Mouse (Mus musculus): Measurements from ENCODE around the gene Sept6. TPM values are rescaled to one million over a fixed set of nuclear protein-coding genes. Genes with fewer than 3 reads are reported as not detected.

Sept6 gene
- total RNA-seq (2021): 10 to 100 TPM; 15.8 to 22.4 TPM
- long read RNA-seq, experiment 1, full-length matches to known transcripts: 9 of 17 reads
- long read RNA-seq, experiment 1, partial matches to known transcripts: 3 of 17 reads
- long read RNA-seq, experiment 1, other reads (novel, unspliced or antisense): 5 of 17 reads
- long read RNA-seq, experiment 2, full-length matches to known transcripts: 5 of 8 reads
- long read RNA-seq, experiment 2, partial matches to known transcripts: 2 of 8 reads
- long read RNA-seq, experiment 2, other reads (novel, unspliced or antisense): 1 of 8 reads

GRCm38 (mm10) chrX:36991694-36992093 is at the start of gene Sept6:
Sept6 (minus strand) TSS chrX:36991794.
- no peak for DNase-seq

- DNase-seq: peak; percentile 47
These were observed 36.8 kb upstream of the Sept6 start for GRCm38 (mm10) chrX:37028378-37028777.

- DNase-seq: peak; percentile 50
These were observed 32.2 kb upstream of the Sept6 start for GRCm38 (mm10) chrX:37023652-37024309.

- peak; percentile 75 for DNase-seq
These were observed 31.1 kb upstream of the Sept6 start for GRCm38 (mm10) chrX:37022690-37023089.

- DNase-seq: no peak
These were observed 27.5 kb upstream of the Sept6 start for GRCm38 (mm10) chrX:37019045-37019444.

GRCm38 (mm10) chrX:37018150-37018654 is 26.6 kb upstream of the Sept6 start:
- no peak for DNase-seq

- no peak for DNase-seq
These were observed 22.3 kb upstream of the Sept6 start for GRCm38 (mm10) chrX:37013870-37014269.

- DNase-seq: no peak
These were observed 555 bp downstream of the Sept6 start for GRCm38 (mm10) chrX:36991039-36991438.

- DNase-seq: peak; percentile 7
These were observed 1.7 kb downstream of the Sept6 start for GRCm38 (mm10) chrX:36989752-36990404.

- peak; percentile 75 for DNase-seq
These were observed 2.3 kb downstream of the Sept6 start for GRCm38 (mm10) chrX:36989234-36989751.

GRCm38 (mm10) chrX:36988754-36989153 is 2.8 kb downstream of the Sept6 start:
- DNase-seq: peak; percentile 28

- no peak for DNase-seq
These were observed 3.7 kb downstream of the Sept6 start for GRCm38 (mm10) chrX:36987851-36988250.

GRCm38 (mm10) chrX:36985041-36985440 is 6.6 kb downstream of the Sept6 start:
- DNase-seq: no peak

GRCm38 (mm10) chrX:36983654-36984311 is 7.8 kb downstream of the Sept6 start:
- DNase-seq: peak; percentile 10

GRCm38 (mm10) chrX:36982892-36983653 is 8.5 kb downstream of the Sept6 start:
- peak; percentile 39 for DNase-seq

- no peak for DNase-seq
These were observed 10.9 kb downstream of the Sept6 start for GRCm38 (mm10) chrX:36980563-36981187.

GRCm38 (mm10) chrX:36977863-36978262 is 13.7 kb downstream of the Sept6 start:
- DNase-seq: no peak

GRCm38 (mm10) chrX:36976980-36977379 is 14.6 kb downstream of the Sept6 start:
- peak; percentile 8 for DNase-seq

- no peak for DNase-seq
These were observed 15.3 kb downstream of the Sept6 start for GRCm38 (mm10) chrX:36976272-36976671.

GRCm38 (mm10) chrX:36974905-36975304 is 16.7 kb downstream of the Sept6 start:
- no peak for DNase-seq

- peak; percentile 4 for DNase-seq
These were observed 18.6 kb downstream of the Sept6 start for GRCm38 (mm10) chrX:36972951-36973471.

Data from adrenal gland, postnatal 10 days (tissue).